Mouse (Mus musculus): Measurements from ENCODE around the gene Shank3.

GRCm38 (mm10) chr15:89498049-89498960 lies 1.1 kb upstream of the Shank3 start:
- no peak for TF ChIP-seq CTCF (IDR thresholded peaks at IDR 0.05; ENCODE audit: low read depth)
- no peak for TF ChIP-seq EP300 (IDR thresholded peaks at IDR 0.05; ENCODE audit: low read depth)
